Mouse (Mus musculus): ENCODE data around the gene Rnf183. TPM values are rescaled to one million over a fixed set of nuclear protein-coding genes. Genes with fewer than 3 reads are reported as not detected.

The Rnf183 gene
- polyA plus RNA-seq, 1 experiment = not detected

DNA sequence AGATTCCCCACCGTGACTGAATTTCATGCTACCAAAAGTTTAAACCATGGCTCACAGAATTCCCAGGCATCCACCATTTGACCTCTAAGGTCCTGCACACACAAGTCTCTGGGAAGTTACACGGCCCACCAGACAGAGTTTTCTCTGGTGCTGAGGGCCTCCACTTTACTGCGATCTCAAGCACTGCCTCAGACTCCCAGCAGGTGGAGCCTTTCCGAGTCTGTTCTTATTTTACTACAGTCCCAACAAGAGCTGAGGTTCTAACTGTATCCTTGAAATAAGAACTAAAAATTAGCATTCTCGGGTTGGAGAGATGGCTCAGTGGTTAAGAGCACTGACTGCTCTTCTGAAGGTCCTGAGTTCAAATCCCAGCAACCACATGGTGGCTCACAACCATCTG, 19.9 kb upstream of the Rnf183 start:
- no peaks in the 10 kb centered on the region for H3K4me1 ChIP-seq (ENCODE audit: control insufficient read depth, insufficient read depth, insufficient read length)
- H3K4me3 ChIP-seq (ENCODE audit: extremely low read depth, insufficient read depth, insufficient read length) = no peak overlapping the region
- H3K36me3 ChIP-seq (ENCODE audit: control insufficient read depth, insufficient read depth, low read length) = no peaks in the 10 kb centered on the region
- no peaks in the 10 kb centered on the region for H3K27me3 ChIP-seq (ENCODE audit: control insufficient read depth, insufficient read depth, low read length)
- 48% methylated on average over 5 of the region's 5 CpGs for WGBS
- peak; percentile 40; the same call in 1 of the 2 replicates for TF ChIP-seq CTCF (IDR thresholded peaks at IDR 0.05; ENCODE audit: extremely low read depth, insufficient read depth, insufficient read length, insufficient replicate concordance)
- TF ChIP-seq POLR2A (IDR thresholded peaks at IDR 0.05; ENCODE audit: low read depth, low read length) = no peak
- H3K27ac ChIP-seq (ENCODE audit: insufficient read depth, low read length) = no peak overlapping the region
- DNase-seq (ENCODE audit: low read depth in 1 of 2, low spot score in 2 of 2) = peak in 1 of 2 experiments; percentile 29

DNA sequence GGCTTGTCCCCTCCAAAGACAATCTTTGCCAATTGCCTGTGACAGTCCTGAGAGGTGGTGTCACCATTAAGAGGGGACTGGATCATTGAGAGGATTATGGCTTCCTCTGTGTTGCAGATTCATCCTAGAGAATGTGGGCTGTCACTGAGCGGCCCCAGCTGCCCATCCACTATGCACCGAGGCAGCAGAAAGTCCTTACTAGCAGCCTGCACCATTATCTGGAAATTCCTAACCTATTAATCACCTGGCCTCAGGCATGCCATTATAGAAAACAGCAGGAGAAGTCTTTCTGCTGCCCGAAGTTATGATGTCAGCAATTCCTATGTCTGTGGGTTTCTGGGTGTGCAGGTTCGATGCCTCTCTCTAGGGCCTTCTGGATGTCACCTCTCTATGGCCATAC, 5.9 kb upstream of the Rnf183 start:
- no peaks in the 10 kb centered on the region for H3K27me3 ChIP-seq (ENCODE audit: control insufficient read depth, insufficient read depth, low read length)
- WGBS = 84% methylated on average over 4 of the region's 4 CpGs
- TF ChIP-seq POLR2A (IDR thresholded peaks at IDR 0.05; ENCODE audit: low read depth, low read length) = no peak
- H3K4me3 ChIP-seq (ENCODE audit: extremely low read depth, insufficient read depth, insufficient read length) = no peak overlapping the region
- no peaks in the 10 kb centered on the region for H3K4me1 ChIP-seq (ENCODE audit: control insufficient read depth, insufficient read depth, insufficient read length)
- no peak for DNase-seq (ENCODE audit: low read depth in 1 of 2, low spot score in 2 of 2)
- no peak overlapping the region for H3K27ac ChIP-seq (ENCODE audit: insufficient read depth, low read length)
- no peaks in the 10 kb centered on the region for H3K36me3 ChIP-seq (ENCODE audit: control insufficient read depth, insufficient read depth, low read length)

DNA sequence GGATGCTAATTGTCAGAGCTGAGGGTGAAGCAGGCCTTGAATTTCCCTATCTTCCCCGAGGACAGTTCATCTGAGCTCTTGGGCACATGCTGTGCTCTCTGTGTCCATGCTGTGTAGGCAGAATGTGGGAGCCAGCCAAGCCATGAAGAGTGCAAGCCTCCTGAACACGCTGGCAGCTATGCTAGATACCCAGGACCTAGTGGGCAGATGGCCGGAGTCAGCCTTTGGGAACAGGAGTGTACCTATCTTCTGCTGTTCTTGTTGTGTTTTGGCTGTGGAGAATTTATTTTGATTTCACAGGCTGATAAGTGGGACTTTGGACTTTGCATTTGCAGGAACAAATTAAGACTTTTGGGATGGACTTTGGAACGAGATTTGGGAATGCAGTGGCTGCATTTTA, 5.5 kb upstream of the Rnf183 start:
- H3K27ac ChIP-seq (ENCODE audit: insufficient read depth, low read length) = no peak overlapping the region
- WGBS = 81% methylated on average over 4 of the region's 4 CpGs
- no peaks in the 10 kb centered on the region for H3K36me3 ChIP-seq (ENCODE audit: control insufficient read depth, insufficient read depth, low read length)
- H3K4me1 ChIP-seq (ENCODE audit: control insufficient read depth, insufficient read depth, insufficient read length) = no peaks in the 10 kb centered on the region
- DNase-seq (ENCODE audit: low read depth in 1 of 2, low spot score in 2 of 2) = no peak
- TF ChIP-seq CTCF (IDR thresholded peaks at IDR 0.05; ENCODE audit: extremely low read depth, insufficient read depth, insufficient read length, insufficient replicate concordance) = no peak
- no peak for TF ChIP-seq POLR2A (IDR thresholded peaks at IDR 0.05; ENCODE audit: low read depth, low read length)
- no peaks in the 10 kb centered on the region for H3K27me3 ChIP-seq (ENCODE audit: control insufficient read depth, insufficient read depth, low read length)
- H3K4me3 ChIP-seq (ENCODE audit: extremely low read depth, insufficient read depth, insufficient read length) = no peak overlapping the region

DNA sequence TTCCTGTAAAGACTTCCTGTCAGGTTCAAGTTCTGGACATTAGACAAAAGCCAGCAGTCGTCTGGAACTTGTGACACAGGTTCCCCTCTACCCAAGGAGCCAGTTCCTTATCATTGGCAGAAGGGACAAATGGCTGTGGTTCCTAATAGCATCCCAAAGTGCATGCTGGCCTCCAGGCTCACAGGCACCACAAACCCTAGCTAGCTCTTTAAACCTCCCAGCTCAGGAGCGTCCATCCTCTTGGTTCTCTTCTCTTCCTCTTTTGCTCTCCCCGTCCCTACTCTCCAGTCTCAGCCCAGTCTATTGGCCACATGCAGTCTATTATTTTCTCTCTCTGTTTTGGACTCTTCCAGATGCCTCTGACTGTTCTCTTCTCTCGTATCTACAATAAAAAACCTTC, 4.7 kb upstream of the Rnf183 start:
- H3K4me3 ChIP-seq (ENCODE audit: extremely low read depth, insufficient read depth, insufficient read length) = no peak overlapping the region
- no peaks in the 10 kb centered on the region for H3K27me3 ChIP-seq (ENCODE audit: control insufficient read depth, insufficient read depth, low read length)
- no peak overlapping the region for H3K27ac ChIP-seq (ENCODE audit: insufficient read depth, low read length)
- H3K36me3 ChIP-seq (ENCODE audit: control insufficient read depth, insufficient read depth, low read length) = no peaks in the 10 kb centered on the region
- no peaks in the 10 kb centered on the region for H3K4me1 ChIP-seq (ENCODE audit: control insufficient read depth, insufficient read depth, insufficient read length)
- 50% methylated on average over 4 of the region's 4 CpGs for WGBS
- TF ChIP-seq POLR2A (IDR thresholded peaks at IDR 0.05; ENCODE audit: low read depth, low read length) (no peak), CTCF (IDR thresholded peaks at IDR 0.05; ENCODE audit: extremely low read depth, insufficient read depth, insufficient read length, insufficient replicate concordance) (no peak)
- no peak for DNase-seq (ENCODE audit: low read depth in 1 of 2, low spot score in 2 of 2)

DNA sequence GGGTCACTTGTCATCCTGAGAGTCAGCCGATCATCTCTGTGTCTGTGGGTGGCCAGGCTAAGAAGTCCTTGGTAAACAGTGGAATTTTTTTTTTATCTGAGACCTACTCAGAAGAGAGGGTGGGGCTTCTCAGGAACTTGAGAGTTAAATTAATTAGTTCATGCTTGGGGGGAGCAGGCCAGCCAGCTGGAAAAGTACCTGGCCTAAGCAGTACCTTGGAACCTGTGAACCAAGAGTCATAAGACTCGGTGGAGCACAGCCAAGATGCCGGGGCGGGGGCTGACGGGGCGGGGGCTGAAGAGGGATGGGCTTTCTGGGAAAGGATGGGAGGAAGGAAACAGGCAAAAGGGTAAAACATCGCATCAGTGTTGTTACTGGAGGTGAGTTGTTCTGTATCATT, 2.8 kb upstream of the Rnf183 start:
- WGBS = 92% methylated on average over 7 of the region's 7 CpGs
- H3K36me3 ChIP-seq (ENCODE audit: control insufficient read depth, insufficient read depth, low read length) = no peaks in the 10 kb centered on the region

DNA sequence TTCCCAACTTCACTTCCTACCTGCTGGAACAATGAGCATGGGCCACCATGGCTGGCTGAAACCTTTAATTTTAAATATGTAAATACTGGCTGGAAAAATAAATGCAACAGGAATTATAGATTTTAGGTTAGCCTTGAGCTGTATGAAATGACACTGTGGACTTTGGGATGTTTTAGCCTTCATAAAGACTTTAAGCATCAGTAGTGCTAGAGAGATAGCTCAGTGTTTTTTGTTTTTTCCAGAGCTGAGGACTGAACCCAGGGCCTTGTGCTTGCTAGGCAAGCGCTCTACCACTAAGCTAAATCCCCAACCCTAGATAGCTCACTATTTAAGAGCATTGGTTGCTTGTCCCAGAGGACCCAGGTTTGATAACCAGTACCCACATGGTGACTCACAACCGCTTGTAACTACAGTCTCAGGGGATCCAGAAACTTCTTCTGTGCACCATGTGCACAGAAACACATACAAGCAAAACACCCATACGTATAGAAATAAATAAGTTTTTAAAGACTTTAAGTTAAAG, 2.3 kb upstream of the Rnf183 start:
- Histone ChIP-seq H3K4me1 (ENCODE audit: control insufficient read depth, insufficient read depth, insufficient read length) (no peaks in the 10 kb centered on the region), H3K4me3 (ENCODE audit: extremely low read depth, insufficient read depth, insufficient read length) (no peak overlapping the region), H3K36me3 (ENCODE audit: control insufficient read depth, insufficient read depth, low read length) (no peaks in the 10 kb centered on the region), H3K27ac (ENCODE audit: insufficient read depth, low read length) (no peak overlapping the region), H3K27me3 (ENCODE audit: control insufficient read depth, insufficient read depth, low read length) (no peaks in the 10 kb centered on the region)
- DNase-seq (ENCODE audit: low read depth in 1 of 2, low spot score in 2 of 2) = no peak
- 80% methylated on average over 3 of the region's 3 CpGs for WGBS
- TF ChIP-seq POLR2A (IDR thresholded peaks at IDR 0.05; ENCODE audit: low read depth, low read length) = no peak
- TF ChIP-seq CTCF (IDR thresholded peaks at IDR 0.05; ENCODE audit: extremely low read depth, insufficient read depth, insufficient read length, insufficient replicate concordance) = no peak

More for the DNA sequence above, 2.8 kb upstream of the Rnf183 start:
- H3K4me1 ChIP-seq (ENCODE audit: control insufficient read depth, insufficient read depth, insufficient read length) = no peaks in the 10 kb centered on the region
- no peaks in the 10 kb centered on the region for H3K27me3 ChIP-seq (ENCODE audit: control insufficient read depth, insufficient read depth, low read length)
- no peak for DNase-seq (ENCODE audit: low read depth in 1 of 2, low spot score in 2 of 2)
- H3K4me3 ChIP-seq (ENCODE audit: extremely low read depth, insufficient read depth, insufficient read length) = no peak overlapping the region
- TF ChIP-seq POLR2A (IDR thresholded peaks at IDR 0.05; ENCODE audit: low read depth, low read length) (no peak), CTCF (IDR thresholded peaks at IDR 0.05; ENCODE audit: extremely low read depth, insufficient read depth, insufficient read length, insufficient replicate concordance) (no peak)
- H3K27ac ChIP-seq (ENCODE audit: insufficient read depth, low read length) = no peak overlapping the region

DNA sequence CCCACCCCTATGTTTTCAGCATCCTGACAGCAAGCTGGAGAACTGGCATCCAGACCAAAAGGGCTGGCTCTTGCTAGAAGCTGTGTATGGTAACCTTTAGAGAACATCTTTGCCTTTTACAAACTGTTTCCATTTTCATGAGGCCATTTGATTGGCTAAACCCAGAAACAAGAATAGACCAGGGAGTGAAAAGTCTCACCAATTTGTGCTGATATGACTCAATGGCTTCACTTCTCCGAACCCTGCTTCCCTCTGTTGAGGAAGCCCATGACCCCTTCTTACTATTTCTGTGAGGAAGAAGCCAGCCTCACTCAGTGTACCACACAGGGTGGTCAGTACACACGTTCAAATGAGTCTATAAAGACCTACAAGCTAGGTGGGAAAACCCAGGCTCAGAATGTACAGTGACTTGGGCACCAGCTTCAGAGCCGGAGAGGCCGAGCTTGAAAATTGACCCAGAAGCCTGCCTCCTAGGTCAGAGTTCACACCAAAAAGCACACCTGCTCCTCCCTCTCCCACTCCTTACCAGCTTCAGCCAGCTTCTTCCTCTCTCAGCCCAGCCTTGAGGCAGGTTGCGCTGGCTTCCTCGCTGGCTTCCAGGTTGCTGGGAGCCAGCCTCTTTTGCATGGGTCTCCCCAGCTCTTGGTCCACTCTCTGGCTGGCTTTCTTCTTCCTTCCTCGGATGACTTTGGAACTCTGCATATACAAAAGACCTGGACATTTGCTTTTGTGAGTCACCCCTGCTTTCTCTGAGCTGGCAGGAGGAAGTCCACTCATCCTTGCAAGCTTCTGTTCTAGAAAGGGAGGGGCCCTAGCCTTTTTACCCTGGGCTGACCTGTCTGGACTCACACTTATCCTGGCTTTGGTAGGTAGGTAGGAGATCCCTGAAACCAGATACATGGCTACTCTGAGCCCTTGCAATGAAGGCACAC, 847 bp downstream of the Rnf183 start:
- Histone ChIP-seq H3K4me3 (ENCODE audit: extremely low read depth, insufficient read depth, insufficient read length) (no peak overlapping the region), H3K27me3 (ENCODE audit: control insufficient read depth, insufficient read depth, low read length) (no peaks in the 10 kb centered on the region), H3K27ac (ENCODE audit: insufficient read depth, low read length) (no peak overlapping the region), H3K36me3 (ENCODE audit: control insufficient read depth, insufficient read depth, low read length) (no peaks in the 10 kb centered on the region), H3K4me1 (ENCODE audit: control insufficient read depth, insufficient read depth, insufficient read length) (no peaks in the 10 kb centered on the region)
- no peak for DNase-seq (ENCODE audit: low read depth in 1 of 2, low spot score in 2 of 2)
- TF ChIP-seq POLR2A (IDR thresholded peaks at IDR 0.05; ENCODE audit: low read depth, low read length) (no peak), CTCF (IDR thresholded peaks at IDR 0.05; ENCODE audit: extremely low read depth, insufficient read depth, insufficient read length, insufficient replicate concordance) (no peak)
- 80% methylated on average over 7 of the region's 7 CpGs for WGBS
